Mouse (Mus musculus) CD4-positive, CD25-positive, alpha-beta regulatory T cell, adult 2 months (primary cell): ENCODE data around the gene Gpsm2.
"Not testable (repeated sequence)": the region's sequence is repeated elsewhere in the genome, so short reads cannot be mapped to it uniquely, and the experiment has no call there.

Experiments used
- DNase-seq: peaks from one replicate; pipeline ENCODE4 v3.0.0-alpha.2; 2012; ENCODE audit warnings: low read depth, low spot score

The Gpsm2 gene

GRCm38 (mm10) chr3:108655486-108655885 is 66.6 kb downstream of the Gpsm2 start:
- DNase-seq = peak; percentile 7

GRCm38 (mm10) chr3:108654566-108654965 is 67.5 kb downstream of the Gpsm2 start:
- DNase-seq = peak; percentile 31

GRCm38 (mm10) chr3:108653710-108654379 is 68.3 kb downstream of the Gpsm2 start, which contains the start of gene Clcc1:
TSS of gene Clcc1 (plus strand) at chr3:108653913.
- peak; percentile 97 for DNase-seq

GRCm38 (mm10) chr3:108652866-108653642 is 69.1 kb downstream of the Gpsm2 start:
- peak; percentile 69 for DNase-seq

- not testable (repeated sequence) for DNase-seq
Measured at GRCm38 (mm10) chr3:108647681-108648080, 74.4 kb downstream of the Gpsm2 start.

- DNase-seq = no peak
Measured at GRCm38 (mm10) chr3:108646036-108646435, 76.1 kb downstream of the Gpsm2 start.

- no peak for DNase-seq
Measured at GRCm38 (mm10) chr3:108644856-108645255, 77.3 kb downstream of the Gpsm2 start.

GRCm38 (mm10) chr3:108640998-108641397 is 81.1 kb downstream of the Gpsm2 start:
- DNase-seq = no peak

GRCm38 (mm10) chr3:108639412-108639811 is 82.7 kb downstream of the Gpsm2 start:
- peak; percentile 30 for DNase-seq

GRCm38 (mm10) chr3:108634761-108635160 is 87.3 kb downstream of the Gpsm2 start:
- DNase-seq = no peak
